Mouse (Mus musculus) mesoderm, embryonic 11.5 days (tissue): Measurements from ENCODE around the gene Krtap6-2.

Experiments used
- DNase-seq: peaks from one replicate; pipeline ENCODE4 v3.0.0-alpha.2; 2012; ENCODE audit warnings: low read depth, low spot score

Krtap6-2 gene

GRCm38 (mm10) chr16:89420011-89420410 lies at the start of gene Krtap6-2:
Krtap6-2 (minus strand) TSS chr16:89420111.
- DNase-seq: no peak

- DNase-seq: no peak
These were observed 41.3 kb upstream of the Krtap6-2 start for GRCm38 (mm10) chr16:89461189-89461588.

GRCm38 (mm10) chr16:89429586-89429985 lies 9.7 kb upstream of the Krtap6-2 start:
- no peak for DNase-seq

GRCm38 (mm10) chr16:89425310-89425709 lies 5.4 kb upstream of the Krtap6-2 start:
- no peak for DNase-seq

GRCm38 (mm10) chr16:89416311-89416710 lies 3.6 kb downstream of the Krtap6-2 start:
- DNase-seq: no peak

- no peak for DNase-seq
These were observed 9.4 kb downstream of the Krtap6-2 start for GRCm38 (mm10) chr16:89410345-89411068.

- no peak for DNase-seq
These were observed 16.1 kb downstream of the Krtap6-2 start, which contains the start of gene Krtap21-1 for GRCm38 (mm10) chr16:89403768-89404167. Krtap21-1 (minus strand) TSS chr16:89403868.

GRCm38 (mm10) chr16:89372734-89373461 lies 47.0 kb downstream of the Krtap6-2 start:
- no peak for DNase-seq
